Mouse (Mus musculus): ENCODE results near the gene Grip1. TPM values are rescaled to one million over a fixed set of nuclear protein-coding genes. Genes with fewer than 3 reads are reported as not detected.

Gene Grip1
- polyA plus RNA-seq, 1 experiment from 2014 or later: 9.8 TPM

DNA sequence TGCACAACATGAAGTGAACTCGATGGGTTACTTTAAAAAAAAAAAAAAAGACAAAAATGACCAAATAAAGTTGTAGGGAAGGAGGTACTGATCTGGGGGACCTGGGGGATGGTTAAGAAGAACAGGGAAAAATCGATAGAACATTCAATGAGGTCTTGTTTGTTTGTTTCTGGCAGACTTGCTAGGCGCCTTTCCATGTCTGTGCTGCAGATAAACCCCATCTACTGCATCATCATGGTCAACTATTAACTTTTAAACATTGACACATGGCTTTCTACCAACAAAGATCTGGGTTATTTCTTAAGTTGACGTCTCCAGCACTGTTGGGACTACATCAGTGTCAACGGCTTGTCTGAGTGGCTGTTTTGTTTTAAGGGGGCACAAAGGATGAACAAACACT is 474.3 kb downstream of the Grip1 start:
- H3K27me3 ChIP-seq (ENCODE audit: control insufficient read depth, insufficient read depth, low read length): no peaks in the 10 kb centered on the region
- no peaks in the 10 kb centered on the region for H3K9me3 ChIP-seq (ENCODE audit: control insufficient read depth, low read length)
- no peak overlapping the region for H3K27ac ChIP-seq (ENCODE audit: low read depth, low read length)
- 86% methylated on average over 5 of the region's 5 CpGs for WGBS
- peaks cover 2% of the 10 kb centered on the region; the same call in 1 of the 2 replicates for H3K4me1 ChIP-seq (replicated peaks; ENCODE audit: control insufficient read depth, insufficient read depth, low read length)
- H3K36me3 ChIP-seq (ENCODE audit: control insufficient read depth, insufficient read depth, low read length): no peaks in the 10 kb centered on the region
- no peak overlapping the region for H3K4me3 ChIP-seq (ENCODE audit: low read depth, low read length)
- H3K9ac ChIP-seq (ENCODE audit: low read length): no peak overlapping the region
- no peak for DNase-seq (ENCODE audit: low spot score)
- no peak for ATAC-seq (replicated peaks; ENCODE audit: low FRiP score)
- H3K4me2 ChIP-seq (ENCODE audit: low read depth, low read length, severe bottlenecking): no peak overlapping the region

DNA sequence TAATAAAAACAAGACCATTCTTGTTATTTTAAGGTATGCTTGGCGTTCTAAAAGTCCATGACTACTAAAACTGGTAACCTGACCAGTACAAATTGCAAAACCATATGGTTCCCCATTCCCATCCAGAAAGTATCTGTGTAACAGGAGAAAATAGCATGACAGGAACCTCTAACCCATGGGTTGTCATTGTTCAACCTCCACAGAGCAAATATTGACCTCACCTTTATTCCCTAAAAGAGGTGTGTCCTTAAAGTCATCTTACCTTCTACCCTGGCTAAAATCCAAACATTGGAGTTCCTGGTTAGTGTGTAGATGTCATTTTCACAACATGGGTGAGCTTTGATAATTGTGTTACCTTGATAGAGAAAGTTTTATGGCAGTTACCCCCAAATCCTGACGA is 475.3 kb downstream of the Grip1 start:
- Histone ChIP-seq H3K4me2 (ENCODE audit: low read depth, low read length, severe bottlenecking) (no peak overlapping the region), H3K9ac (ENCODE audit: low read length) (no peak overlapping the region), H3K4me1 (replicated peaks; ENCODE audit: control insufficient read depth, insufficient read depth, low read length) (peaks cover 2% of the 10 kb centered on the region; the same call in 1 of the 2 replicates), H3K27ac (ENCODE audit: low read depth, low read length) (no peak overlapping the region), H3K4me3 (ENCODE audit: low read depth, low read length) (no peak overlapping the region), H3K36me3 (ENCODE audit: control insufficient read depth, insufficient read depth, low read length) (no peaks in the 10 kb centered on the region), H3K9me3 (ENCODE audit: control insufficient read depth, low read length) (no peaks in the 10 kb centered on the region), H3K27me3 (ENCODE audit: control insufficient read depth, insufficient read depth, low read length) (no peaks in the 10 kb centered on the region)
- no peak for ATAC-seq (replicated peaks; ENCODE audit: low FRiP score)
- DNase-seq (ENCODE audit: low spot score): no peak
- WGBS: 90% methylated on average over 2 of the region's 2 CpGs

DNA sequence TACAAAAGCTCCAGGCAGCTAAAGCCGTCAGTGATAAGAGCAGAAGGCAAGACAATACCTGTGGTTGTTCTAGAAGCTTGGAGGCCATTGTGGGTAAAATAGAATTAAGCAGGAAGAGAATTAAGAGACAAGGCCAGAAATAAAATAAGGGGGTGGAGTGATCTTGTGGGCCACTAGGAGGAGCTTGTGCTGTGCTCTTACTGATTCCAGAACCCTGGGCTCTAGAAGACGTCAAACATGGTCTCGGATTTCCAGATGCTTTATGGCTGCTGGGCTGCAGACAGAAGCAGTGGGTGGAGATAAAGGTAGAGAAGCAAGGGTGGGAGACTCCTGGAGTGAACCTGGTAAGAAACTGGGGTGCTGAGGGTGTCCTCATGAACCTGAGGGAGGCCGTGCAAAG is 479.2 kb downstream of the Grip1 start:
- Histone ChIP-seq H3K27ac (ENCODE audit: low read depth, low read length) (no peak overlapping the region), H3K9me3 (ENCODE audit: control insufficient read depth, low read length) (no peaks in the 10 kb centered on the region), H3K4me2 (ENCODE audit: low read depth, low read length, severe bottlenecking) (no peak overlapping the region), H3K4me1 (replicated peaks; ENCODE audit: control insufficient read depth, insufficient read depth, low read length) (no peaks in the 10 kb centered on the region), H3K4me3 (ENCODE audit: low read depth, low read length) (no peak overlapping the region), H3K27me3 (ENCODE audit: control insufficient read depth, insufficient read depth, low read length) (no peaks in the 10 kb centered on the region), H3K9ac (ENCODE audit: low read length) (no peak overlapping the region), H3K36me3 (ENCODE audit: control insufficient read depth, insufficient read depth, low read length) (no peaks in the 10 kb centered on the region)
- WGBS: 76% methylated on average over 4 of the region's 4 CpGs
- ATAC-seq (replicated peaks; ENCODE audit: low FRiP score) (no peak), DNase-seq (ENCODE audit: low spot score) (no peak)

DNA sequence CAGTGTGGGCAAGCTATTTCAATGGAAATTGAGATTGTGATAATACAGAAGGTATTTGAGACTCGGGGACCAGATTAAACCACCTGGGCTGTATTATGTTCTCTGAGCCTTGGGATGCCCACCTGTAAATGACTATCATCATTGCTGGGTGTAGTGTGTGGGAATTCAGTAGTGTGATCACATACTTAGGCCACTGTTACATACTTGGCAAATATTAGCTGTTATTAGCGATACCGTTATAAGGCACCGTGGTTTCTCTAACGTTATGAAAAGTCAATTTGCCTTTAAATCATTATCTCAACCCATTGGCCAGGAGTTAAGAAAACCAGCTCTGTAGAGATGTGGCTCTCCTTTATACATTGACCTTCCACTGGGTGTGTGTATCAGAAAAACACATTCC is 479.7 kb downstream of the Grip1 start:
- WGBS: 95% methylated on average over 5 of the region's 5 CpGs
- DNase-seq (ENCODE audit: low spot score): no peak
- Histone ChIP-seq H3K4me1 (replicated peaks; ENCODE audit: control insufficient read depth, insufficient read depth, low read length) (no peaks in the 10 kb centered on the region), H3K4me2 (ENCODE audit: low read depth, low read length, severe bottlenecking) (no peak overlapping the region), H3K9me3 (ENCODE audit: control insufficient read depth, low read length) (no peaks in the 10 kb centered on the region), H3K36me3 (ENCODE audit: control insufficient read depth, insufficient read depth, low read length) (no peaks in the 10 kb centered on the region), H3K27ac (ENCODE audit: low read depth, low read length) (no peak overlapping the region), H3K27me3 (ENCODE audit: control insufficient read depth, insufficient read depth, low read length) (no peaks in the 10 kb centered on the region), H3K9ac (ENCODE audit: low read length) (no peak overlapping the region), H3K4me3 (ENCODE audit: low read depth, low read length) (no peak overlapping the region)
- no peak for ATAC-seq (replicated peaks; ENCODE audit: low FRiP score)

DNA sequence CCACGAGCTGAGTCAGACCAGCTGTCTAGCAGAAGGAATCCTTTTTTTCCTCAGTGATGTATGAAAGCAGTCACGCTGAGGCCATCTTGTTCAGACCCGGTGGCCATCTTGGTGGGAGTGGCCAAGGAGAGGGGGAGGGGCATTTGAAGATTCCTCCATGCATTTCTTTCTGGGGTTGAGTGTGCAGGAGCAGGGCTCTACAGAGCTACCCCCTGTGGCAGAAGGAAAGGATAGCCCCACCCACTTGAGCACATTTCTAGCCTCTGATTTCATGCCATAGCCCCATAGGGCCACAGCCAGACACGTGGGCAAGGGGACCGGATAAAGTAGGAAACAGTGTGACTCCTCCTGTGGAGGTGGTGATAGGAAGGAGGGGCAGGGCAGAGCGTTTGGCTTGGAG is 481.6 kb downstream of the Grip1 start:
- no peaks in the 10 kb centered on the region for H3K27me3 ChIP-seq (ENCODE audit: control insufficient read depth, insufficient read depth, low read length)

DNA sequence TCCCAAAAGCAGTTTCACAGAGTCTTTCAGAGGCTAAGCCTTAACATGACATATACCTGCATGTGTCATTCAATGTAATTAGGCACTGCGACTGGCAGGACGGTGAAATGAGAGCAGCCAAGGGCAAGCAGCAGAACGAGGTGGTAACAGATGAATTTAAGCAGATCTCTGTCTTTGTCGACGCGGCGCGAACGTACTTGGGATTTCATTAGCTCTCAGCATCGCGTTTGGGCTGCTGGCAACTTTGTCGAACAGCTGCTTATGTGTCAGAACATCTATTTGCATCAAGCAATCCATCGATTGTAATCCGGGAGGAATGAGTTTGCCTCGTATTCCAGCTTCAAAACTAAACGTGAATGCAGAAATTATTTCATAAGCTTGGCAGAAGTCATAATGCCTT is 483.9 kb downstream of the Grip1 start:
- DNase-seq (ENCODE audit: low spot score) (no peak), ATAC-seq (replicated peaks; ENCODE audit: low FRiP score) (no peak)
- Histone ChIP-seq H3K4me3 (ENCODE audit: low read depth, low read length) (no peak overlapping the region), H3K27ac (ENCODE audit: low read depth, low read length) (no peak overlapping the region), H3K4me1 (replicated peaks; ENCODE audit: control insufficient read depth, insufficient read depth, low read length) (no peaks in the 10 kb centered on the region), H3K27me3 (ENCODE audit: control insufficient read depth, insufficient read depth, low read length) (no peaks in the 10 kb centered on the region), H3K9ac (ENCODE audit: low read length) (no peak overlapping the region), H3K36me3 (ENCODE audit: control insufficient read depth, insufficient read depth, low read length) (no peaks in the 10 kb centered on the region), H3K4me2 (ENCODE audit: low read depth, low read length, severe bottlenecking) (no peak overlapping the region), H3K9me3 (ENCODE audit: control insufficient read depth, low read length) (no peaks in the 10 kb centered on the region)
- 90% methylated on average over 16 of the region's 16 CpGs for WGBS

More for the DNA sequence above, 481.6 kb downstream of the Grip1 start:
- no peak for ATAC-seq (replicated peaks; ENCODE audit: low FRiP score)
- H3K4me1 ChIP-seq (replicated peaks; ENCODE audit: control insufficient read depth, insufficient read depth, low read length): no peaks in the 10 kb centered on the region
- no peak overlapping the region for H3K4me2 ChIP-seq (ENCODE audit: low read depth, low read length, severe bottlenecking)
- H3K4me3 ChIP-seq (ENCODE audit: low read depth, low read length): no peak overlapping the region
- H3K9ac ChIP-seq (ENCODE audit: low read length): no peak overlapping the region
- no peaks in the 10 kb centered on the region for H3K36me3 ChIP-seq (ENCODE audit: control insufficient read depth, insufficient read depth, low read length)
- 88% methylated on average over 6 of the region's 6 CpGs for WGBS
- no peak for DNase-seq (ENCODE audit: low spot score)
- H3K27ac ChIP-seq (ENCODE audit: low read depth, low read length): no peak overlapping the region
- H3K9me3 ChIP-seq (ENCODE audit: control insufficient read depth, low read length): no peaks in the 10 kb centered on the region

DNA sequence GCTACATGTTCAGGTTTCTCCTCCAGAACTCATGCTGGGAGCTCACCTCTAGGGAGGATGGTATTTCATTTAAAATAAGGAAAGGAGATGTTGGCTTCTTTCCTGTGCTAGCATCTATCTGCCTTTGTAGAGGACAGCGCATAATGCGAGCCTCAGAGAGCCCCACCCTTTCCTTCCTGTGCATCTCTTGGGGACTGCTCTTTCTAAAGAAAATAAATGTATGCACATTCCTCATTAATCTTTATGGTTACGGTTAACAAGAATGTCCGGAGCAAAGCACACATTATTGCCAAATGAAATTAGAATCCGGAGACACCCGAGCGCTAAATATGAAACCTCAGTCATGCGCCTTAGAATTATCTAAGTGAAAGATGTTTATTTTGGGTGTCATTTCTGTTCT is 490.3 kb downstream of the Grip1 start:
- no peaks in the 10 kb centered on the region for H3K9me3 ChIP-seq (ENCODE audit: control insufficient read depth, low read length)
- no peaks in the 10 kb centered on the region for H3K27me3 ChIP-seq (ENCODE audit: control insufficient read depth, insufficient read depth, low read length)
- DNase-seq (ENCODE audit: low spot score) (no peak), ATAC-seq (replicated peaks; ENCODE audit: low FRiP score) (no peak)
- no peak overlapping the region for H3K9ac ChIP-seq (ENCODE audit: low read length)
- H3K4me3 ChIP-seq (ENCODE audit: low read depth, low read length): no peak overlapping the region
- no peaks in the 10 kb centered on the region for H3K4me1 ChIP-seq (replicated peaks; ENCODE audit: control insufficient read depth, insufficient read depth, low read length)
- H3K36me3 ChIP-seq (ENCODE audit: control insufficient read depth, insufficient read depth, low read length): no peaks in the 10 kb centered on the region
- H3K4me2 ChIP-seq (ENCODE audit: low read depth, low read length, severe bottlenecking): no peak overlapping the region
- WGBS: 91% methylated on average over 8 of the region's 8 CpGs
- no peak overlapping the region for H3K27ac ChIP-seq (ENCODE audit: low read depth, low read length)

DNA sequence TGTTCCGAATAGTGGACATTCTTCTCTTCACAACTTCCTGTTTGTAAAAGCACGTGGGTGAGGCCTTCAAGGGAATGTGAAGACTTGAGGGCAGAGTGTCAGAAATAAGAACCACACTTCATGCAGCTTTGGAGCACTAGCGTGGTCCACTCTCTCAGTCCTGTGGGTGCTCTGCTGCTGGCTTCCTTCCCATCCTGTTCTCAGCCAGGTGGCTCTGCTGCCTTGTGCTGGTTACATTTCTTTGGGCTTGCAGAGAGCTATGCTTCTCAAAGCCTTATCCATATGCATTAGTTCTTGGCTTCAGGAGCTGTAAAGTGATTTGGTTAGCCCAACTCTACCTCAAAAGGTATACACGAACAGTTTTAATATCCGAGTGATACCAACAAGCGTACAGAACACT is 497.8 kb downstream of the Grip1 start:
- 90% methylated on average over 6 of the region's 6 CpGs for WGBS
- DNase-seq (ENCODE audit: low spot score) (no peak), ATAC-seq (replicated peaks; ENCODE audit: low FRiP score) (no peak)

DNA sequence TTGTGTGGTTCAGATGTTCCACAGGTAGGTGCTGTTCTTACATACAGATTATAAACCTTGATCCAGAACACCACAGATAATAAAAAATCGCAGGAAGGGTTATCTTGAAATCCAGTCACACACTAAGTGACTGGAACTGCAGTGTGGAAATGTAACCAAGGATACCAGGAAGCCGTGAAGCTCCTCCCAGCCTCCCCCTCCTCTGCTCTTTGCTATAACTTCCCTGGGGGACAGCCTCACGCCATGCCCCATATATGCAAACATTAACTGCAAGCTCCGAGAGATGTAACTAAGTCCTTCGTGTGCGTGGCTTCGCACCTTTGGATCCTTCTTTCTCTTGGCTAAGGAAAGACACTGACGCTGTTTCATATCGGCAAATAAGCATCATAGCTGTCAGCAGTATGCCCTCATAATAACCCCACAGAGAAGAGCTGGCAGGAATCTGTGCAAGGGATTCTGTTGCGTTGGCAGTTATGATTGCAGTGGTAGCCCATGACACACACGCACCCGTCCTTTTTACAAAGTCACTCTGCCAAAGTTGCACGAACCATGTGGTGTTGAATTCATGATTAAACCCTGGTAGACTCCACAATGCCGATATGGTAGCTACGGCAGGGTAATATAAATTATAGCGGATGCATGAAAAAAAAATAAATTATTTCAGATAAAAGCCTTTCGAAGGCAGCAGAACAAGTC is 503.8 kb downstream of the Grip1 start:
- Histone ChIP-seq H3K4me1 (replicated peaks; ENCODE audit: control insufficient read depth, insufficient read depth, low read length) (no peaks in the 10 kb centered on the region), H3K27me3 (ENCODE audit: control insufficient read depth, insufficient read depth, low read length) (no peaks in the 10 kb centered on the region), H3K4me2 (ENCODE audit: low read depth, low read length, severe bottlenecking) (no peak overlapping the region), H3K9me3 (ENCODE audit: control insufficient read depth, low read length) (no peaks in the 10 kb centered on the region), H3K27ac (ENCODE audit: low read depth, low read length) (no peak overlapping the region), H3K4me3 (ENCODE audit: low read depth, low read length) (no peak overlapping the region), H3K36me3 (ENCODE audit: control insufficient read depth, insufficient read depth, low read length) (no peaks in the 10 kb centered on the region), H3K9ac (ENCODE audit: low read length) (no peak overlapping the region)
- WGBS: 91% methylated on average over 17 of the region's 17 CpGs
- ATAC-seq (replicated peaks; ENCODE audit: low FRiP score): no peak
- DNase-seq (ENCODE audit: low spot score): no peak

More for the DNA sequence above, 497.8 kb downstream of the Grip1 start:
- H3K27me3 ChIP-seq (ENCODE audit: control insufficient read depth, insufficient read depth, low read length): no peaks in the 10 kb centered on the region
- H3K36me3 ChIP-seq (ENCODE audit: control insufficient read depth, insufficient read depth, low read length): no peaks in the 10 kb centered on the region
- no peak overlapping the region for H3K4me2 ChIP-seq (ENCODE audit: low read depth, low read length, severe bottlenecking)
- H3K27ac ChIP-seq (ENCODE audit: low read depth, low read length): no peak overlapping the region
- H3K9me3 ChIP-seq (ENCODE audit: control insufficient read depth, low read length): no peaks in the 10 kb centered on the region
- no peaks in the 10 kb centered on the region for H3K4me1 ChIP-seq (replicated peaks; ENCODE audit: control insufficient read depth, insufficient read depth, low read length)
- no peak overlapping the region for H3K9ac ChIP-seq (ENCODE audit: low read length)
- no peak overlapping the region for H3K4me3 ChIP-seq (ENCODE audit: low read depth, low read length)
